Mouse (Mus musculus) embryonic fibroblast, embryonic 13.5 days (primary cell): ENCODE data around the gene Wdr74. TPM values are rescaled to one million over a fixed set of nuclear protein-coding genes. Genes with fewer than 3 reads are reported as not detected.

Experiments used
- H3K27ac ChIP-seq: 2 replicates; pipeline ENCODE4 v1.5.1; 2012; ENCODE audit warnings: low read length, control low read depth, inconsistent platforms; ENCODE audit not compliant: insufficient read depth
- H3K4me1 ChIP-seq: 2 replicates; pipeline ENCODE4 v1.6.1; 2011; ENCODE audit warnings: low read length; ENCODE audit not compliant: control insufficient read depth, insufficient read depth
- H3K4me3 ChIP-seq: 2 replicates; pipeline ENCODE4 v1.5.1; 2011; ENCODE audit warnings: mild to moderate bottlenecking, control low read depth, low read length; ENCODE audit not compliant: insufficient read depth
- CTCF ChIP-seq: IDR thresholded peaks from 2 replicates; pipeline ENCODE4 v1.5.1; 2011; ENCODE audit warnings: mild to moderate bottlenecking, control low read depth, low read length, moderate library complexity, borderline replicate concordance; ENCODE audit not compliant: insufficient read depth
- POLR2A ChIP-seq: IDR thresholded peaks from 2 replicates; pipeline ENCODE4 v1.6.1; 2011; ENCODE audit warnings: low read depth, mild to moderate bottlenecking, control low read depth, low read length, moderate library complexity
- polyA plus RNA-seq: library from polyadenylated mRNA; stranded (reverse); fragments of >200 nt; gene quantifications from 2 replicates; pipeline ENCODE4 v1.2.4, GENCODE M21; 2011; ENCODE audit warnings: low read depth; ENCODE audit not compliant: missing spikeins, insufficient read length

The Wdr74 gene
- polyA plus RNA-seq, 1 experiment = 52.3 TPM

GRCm38 (mm10) chr19:8774951-8775421, 39.4 kb downstream of the Wdr74 start:
- peak overlapping the region; percentile 72 for H3K4me3 ChIP-seq
- H3K4me1 ChIP-seq = no peaks in the 10 kb centered on the region
- peak overlapping the region; percentile 86 for H3K27ac ChIP-seq
- TF ChIP-seq POLR2A (0 out of 2 replicates have a peak, but pooled peaks have one; percentile 25), CTCF (no peak)

- Histone ChIP-seq H3K27ac (no peak within 1 kb of the TSS), H3K4me1 (no peaks in the 10 kb centered on the region; the same call in 1 of the 2 replicates), H3K4me3 (peak within 1 kb of the TSS; percentile 76)
- TF ChIP-seq CTCF (no peak), POLR2A (peak; percentile 51)
Observed at GRCm38 (mm10) chr19:8786008-8786781, 50.6 kb downstream of the Wdr74 start, which contains the start of gene Taf6l. Taf6l (minus strand) TSS chr19:8786417.

- TF ChIP-seq POLR2A (no peak), CTCF (no peak)
- Histone ChIP-seq H3K4me1 (no peaks in the 10 kb centered on the region; the same call in 1 of the 2 replicates), H3K27ac (no peak overlapping the region), H3K4me3 (no peak overlapping the region)
Observed at GRCm38 (mm10) chr19:8788521-8788920, 52.9 kb downstream of the Wdr74 start.

DNA sequence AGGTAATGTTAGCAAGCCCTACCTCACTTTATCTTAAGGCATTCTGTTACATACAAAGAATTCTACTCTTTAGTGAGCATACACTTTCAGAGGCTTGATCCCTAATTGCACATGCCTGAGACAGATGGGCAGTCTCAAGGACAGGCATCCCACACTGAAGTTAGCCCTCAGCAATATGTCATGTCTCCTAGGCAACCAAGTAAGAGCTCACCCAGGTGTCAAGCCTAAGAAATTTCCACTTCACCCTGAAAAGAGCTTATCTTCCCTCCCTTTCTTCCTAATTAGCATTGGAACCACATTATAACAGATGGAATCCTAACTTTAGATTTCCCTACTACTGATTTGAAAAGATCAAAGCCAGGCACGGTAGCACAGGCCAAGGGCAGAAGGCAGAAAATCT, 53.5 kb downstream of the Wdr74 start:
- H3K4me3 ChIP-seq = no peak overlapping the region
- TF ChIP-seq POLR2A (no peak), CTCF (no peak)
- H3K4me1 ChIP-seq = no peaks in the 10 kb centered on the region; the same call in 1 of the 2 replicates
- no peak overlapping the region for H3K27ac ChIP-seq

DNA sequence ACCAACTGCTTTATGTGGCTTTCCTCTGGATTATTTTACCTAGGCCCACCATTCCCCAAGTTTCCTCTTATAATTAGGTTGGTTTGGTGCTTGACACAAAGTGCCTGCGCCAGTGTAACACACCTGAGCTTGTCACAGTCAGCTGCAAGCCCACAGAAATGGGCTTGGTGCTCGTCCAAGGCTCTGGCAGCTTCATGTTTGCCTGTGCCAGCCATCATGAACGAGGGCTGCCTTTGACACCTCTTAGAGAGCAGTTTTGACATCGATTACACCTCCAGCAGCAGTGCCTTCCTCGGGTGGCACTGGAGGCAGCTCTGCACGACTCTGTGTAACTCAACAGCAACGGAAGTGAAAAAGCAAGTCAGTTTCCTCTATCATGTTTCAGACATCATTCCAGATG, 54.5 kb downstream of the Wdr74 start:
- H3K27ac ChIP-seq = no peak overlapping the region

More for the DNA sequence above, 54.5 kb downstream of the Wdr74 start:
- no peak for TF ChIP-seq POLR2A
- no peak for TF ChIP-seq CTCF
- Histone ChIP-seq H3K4me3 (no peak overlapping the region), H3K4me1 (no peaks in the 10 kb centered on the region; the same call in 1 of the 2 replicates)

Other genes starting within 250 kb of the Wdr74 start
- not detected in 2 replicates for gene Slc22a8, start 144.6 kb upstream of the Wdr74 start, polyA plus RNA-seq
- not detected in 2 replicates for gene Slc22a6, start 117.8 kb upstream of the Wdr74 start, polyA plus RNA-seq
- gene Chrm1, start 72.0 kb upstream of the Wdr74 start, polyA plus RNA-seq = not detected in 2 replicates
- 203 and 309 TPM in 2 replicates for gene Slc3a2, start 12.5 kb upstream of the Wdr74 start, polyA plus RNA-seq
- gene 1700092M07Rik, start 4.9 kb downstream of the Wdr74 start, polyA plus RNA-seq = not detected in 2 replicates
- 97.6 and 114 TPM in 2 replicates for gene Stx5a, start 5.6 kb downstream of the Wdr74 start, polyA plus RNA-seq
- gene Nxf1, start 21.2 kb downstream of the Wdr74 start, polyA plus RNA-seq = 172 and 183 TPM in 2 replicates
- 34.7 and 36.7 TPM in 2 replicates for gene Tmem223, start 35.2 kb downstream of the Wdr74 start, polyA plus RNA-seq
- gene Tmem179b, start 38.6 kb downstream of the Wdr74 start, polyA plus RNA-seq = 41.7 and 49.2 TPM in 2 replicates
- 15.7 and 22.7 TPM in 2 replicates for gene Taf6l, start 50.6 kb downstream of the Wdr74 start, polyA plus RNA-seq
- 93.9 and 96.0 TPM in 2 replicates for gene Polr2g, start 62.8 kb downstream of the Wdr74 start, polyA plus RNA-seq
- 1.4 and 2.0 TPM in 2 replicates for gene Zbtb3, start 66.7 kb downstream of the Wdr74 start, polyA plus RNA-seq
- gene Ttc9c, start 83.5 kb downstream of the Wdr74 start, polyA plus RNA-seq = 52.8 and 68.7 TPM in 2 replicates
- gene Hnrnpul2, start 84.2 kb downstream of the Wdr74 start, polyA plus RNA-seq = 78.5 and 98.7 TPM in 2 replicates
- 43.8 and 73.0 TPM in 2 replicates for gene AC129217.1, start 93.9 kb downstream of the Wdr74 start, polyA plus RNA-seq
- 41.2 and 50.0 TPM in 2 replicates for gene Bscl2, start 101.6 kb downstream of the Wdr74 start, polyA plus RNA-seq
- not detected in 2 replicates for gene Gng3, start 103.4 kb downstream of the Wdr74 start, polyA plus RNA-seq
- 5.9 and 9.0 TPM in 2 replicates for gene Lrrn4cl, start 114.9 kb downstream of the Wdr74 start, polyA plus RNA-seq
- 104 and 112 TPM in 2 replicates for gene Ubxn1, start 135.7 kb downstream of the Wdr74 start, polyA plus RNA-seq
- gene Uqcc3, start 145.1 kb downstream of the Wdr74 start, polyA plus RNA-seq = 16.3 and 22.3 TPM in 2 replicates
- 11.7 and 28.6 TPM in 2 replicates for gene Lbhd1, start 147.9 kb downstream of the Wdr74 start, polyA plus RNA-seq
- gene Gm49403, start 148.1 kb downstream of the Wdr74 start, polyA plus RNA-seq = not detected in 2 replicates
- 61.7 and 68.8 TPM in 2 replicates for gene 1810009A15Rik, start 153.0 kb downstream of the Wdr74 start, polyA plus RNA-seq
- gene Gm49416, start 153.1 kb downstream of the Wdr74 start, polyA plus RNA-seq = 16.8 and 18.4 TPM in 2 replicates
- 20.2 and 23.1 TPM in 2 replicates for gene Ints5, start 157.2 kb downstream of the Wdr74 start, polyA plus RNA-seq
- gene Ganab, start 162.2 kb downstream of the Wdr74 start, polyA plus RNA-seq = 176 and 190 TPM in 2 replicates
- gene B3gat3, start 184.5 kb downstream of the Wdr74 start, polyA plus RNA-seq = 26.7 and 28.9 TPM in 2 replicates
- 2.7 and 3.5 TPM in 2 replicates for gene Rom1, start 193.5 kb downstream of the Wdr74 start, polyA plus RNA-seq
- 26.2 and 28.2 TPM in 2 replicates for gene Eml3, start 193.7 kb downstream of the Wdr74 start, polyA plus RNA-seq
- 101 and 102 TPM in 2 replicates for gene Mta2, start 206.0 kb downstream of the Wdr74 start, polyA plus RNA-seq
- 16.8 and 19.7 TPM in 2 replicates for gene Tut1, start 218.0 kb downstream of the Wdr74 start, polyA plus RNA-seq
- 882 and 905 TPM in 2 replicates for gene Eef1g, start 231.2 kb downstream of the Wdr74 start, polyA plus RNA-seq